Mouse (Mus musculus): ENCODE measurements around the gene Tfap4. TPM values are rescaled to one million over a fixed set of nuclear protein-coding genes. Genes with fewer than 3 reads are reported as not detected.
A peak's percentile ranks its signal among the peaks of the same experiment; 100 is the strongest.

Gene Tfap4
- total RNA-seq, 2 experiments from 2014 or later = 3.0 to 3.1 TPM

DNA sequence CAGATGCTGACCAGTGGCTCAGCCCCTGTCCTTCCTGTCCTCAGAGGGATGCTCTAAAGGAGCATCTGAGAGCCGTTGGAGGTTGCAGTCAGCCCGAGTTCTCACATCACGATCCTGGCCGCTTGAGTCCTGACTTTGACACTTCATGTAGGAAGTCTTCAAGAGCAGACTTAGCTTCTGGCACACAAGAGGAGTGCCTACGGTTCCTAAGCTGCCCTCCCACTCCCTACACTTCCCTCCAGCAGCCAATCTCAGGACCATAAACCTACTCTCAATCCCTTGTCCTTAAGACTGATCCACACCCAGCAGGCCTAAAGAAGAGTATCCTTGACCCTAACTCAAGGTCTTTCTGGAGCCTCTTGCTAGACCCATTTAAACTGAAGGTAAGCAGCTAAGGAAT is 63.8 kb downstream of the Tfap4 start:
- DNase-seq = peak; percentile 40 to 45
- intact Hi-C loops (cut with DNase I) = loop anchor here (2.0 kb wide), 1 partner anchor 17 kb away; no protein-coding TSS in a partner anchor

Other genes starting within 250 kb of the Tfap4 start
- gene Adcy9, start 139.4 kb downstream of the Tfap4 start, total RNA-seq (2021) = 10 to 100 TPM; 21.2 to 25.0 TPM
- gene Srl, start 18.0 kb downstream of the Tfap4 start, total RNA-seq (2021) = 1,000 to 10,000 TPM; 1,039 to 1,112 TPM
- 10 to 100 TPM; 20.8 to 23.0 TPM for gene Glis2, start 34.9 kb upstream of the Tfap4 start, total RNA-seq (2021)
- 100 to 1,000 TPM; 119 to 137 TPM for gene Pam16, start 65.1 kb upstream of the Tfap4 start, total RNA-seq (2021)
- 10 to 100 TPM; 12.1 to 14.7 TPM for gene Vasn, start 80.1 kb upstream of the Tfap4 start, total RNA-seq (2021)
- gene Dnaja3, start 80.1 kb upstream of the Tfap4 start, total RNA-seq (2021) = 100 to 1,000 TPM; 121 to 123 TPM
- 10 to 100 TPM; 20.6 to 20.7 TPM for gene Coro7, start 119.9 kb upstream of the Tfap4 start, total RNA-seq (2021)
- 1 to 10 TPM; 3.2 to 4.5 TPM for gene Nmral1, start 159.5 kb upstream of the Tfap4 start, total RNA-seq (2021)
- gene Hmox2, start 166.5 kb upstream of the Tfap4 start, total RNA-seq (2021) = 10 to 100 TPM; 70.5 to 71.1 TPM
- gene Cdip1, start 230.4 kb upstream of the Tfap4 start, total RNA-seq (2021) = 10 to 100 TPM; 78.8 to 81.3 TPM

All from heart, postnatal 14 days (tissue).